Mouse (Mus musculus) adrenal gland, adult 2 months (tissue): Measurements from ENCODE around the gene Wscd2. TPM values are rescaled to one million over a fixed set of nuclear protein-coding genes. Genes with fewer than 3 reads are reported as not detected.
"Not testable (repeated sequence)": the region's sequence is repeated elsewhere in the genome, so short reads cannot be mapped to it uniquely, and the experiment has no call there.

Experiments
- DNase-seq: peaks from one replicate; pipeline ENCODE4 v3.0.0; 2021
- polyA plus RNA-seq: library from polyadenylated mRNA; depleted of rRNA; stranded (reverse); fragments of >200 nt; gene quantifications from 2 replicates; pipeline ENCODE4 v1.2.3, GENCODE M21; 2012
- total RNA-seq, 2 experiments: library from RNA; stranded (reverse); gene quantifications; 2 replicates each; pipeline ENCODE4 v1.2.3; 2021

The Wscd2 gene
- total and polyA plus RNA-seq, 3 experiments: 3.7 to 5.9 (median 5.5) TPM

GRCm38 (mm10) chr5:113583424-113584162 lies 93.5 kb downstream of the Wscd2 start:
- DNase-seq: no peak

GRCm38 (mm10) chr5:113584439-113584838 lies 94.3 kb downstream of the Wscd2 start:
- DNase-seq: no peak

- DNase-seq: not testable (repeated sequence)
Observed at GRCm38 (mm10) chr5:113585619-113586457, 95.7 kb downstream of the Wscd2 start.

GRCm38 (mm10) chr5:113586458-113586849 lies 96.3 kb downstream of the Wscd2 start:
- not testable (repeated sequence) for DNase-seq

GRCm38 (mm10) chr5:113590010-113590640 lies 100.0 kb downstream of the Wscd2 start:
- no peak for DNase-seq

- DNase-seq: no peak
Observed at GRCm38 (mm10) chr5:113591166-113591565, 101.0 kb downstream of the Wscd2 start.

- no peak for DNase-seq
Observed at GRCm38 (mm10) chr5:113591751-113592230, 101.7 kb downstream of the Wscd2 start.

GRCm38 (mm10) chr5:113593911-113594705 lies 104.0 kb downstream of the Wscd2 start:
- no peak for DNase-seq

GRCm38 (mm10) chr5:113596252-113596651 lies 106.1 kb downstream of the Wscd2 start:
- no peak for DNase-seq

- no peak for DNase-seq
Observed at GRCm38 (mm10) chr5:113596780-113597353, 106.7 kb downstream of the Wscd2 start.

- DNase-seq: no peak
Observed at GRCm38 (mm10) chr5:113600181-113600580, 110.0 kb downstream of the Wscd2 start.

GRCm38 (mm10) chr5:113600803-113601202 lies 110.7 kb downstream of the Wscd2 start:
- DNase-seq: no peak

GRCm38 (mm10) chr5:113603471-113603870 lies 113.3 kb downstream of the Wscd2 start:
- no peak for DNase-seq

- DNase-seq: no peak
Observed at GRCm38 (mm10) chr5:113604758-113605157, 114.6 kb downstream of the Wscd2 start.

- no peak for DNase-seq
Observed at GRCm38 (mm10) chr5:113606121-113606520, 116.0 kb downstream of the Wscd2 start.

- no peak for DNase-seq
Observed at GRCm38 (mm10) chr5:113606961-113607785, 117.0 kb downstream of the Wscd2 start.

- DNase-seq: no peak
Observed at GRCm38 (mm10) chr5:113607941-113608431, 117.9 kb downstream of the Wscd2 start.

- no peak for DNase-seq
Observed at GRCm38 (mm10) chr5:113608511-113608910, 118.4 kb downstream of the Wscd2 start.

- no peak for DNase-seq
Observed at GRCm38 (mm10) chr5:113609891-113610290, 119.8 kb downstream of the Wscd2 start.

GRCm38 (mm10) chr5:113610490-113610889 lies 120.4 kb downstream of the Wscd2 start:
- no peak for DNase-seq
